Mouse (Mus musculus): ENCODE data around the gene Pdss2.
A peak's percentile ranks its signal among the peaks of the same experiment; 100 is the strongest.

The Pdss2 gene

DNA sequence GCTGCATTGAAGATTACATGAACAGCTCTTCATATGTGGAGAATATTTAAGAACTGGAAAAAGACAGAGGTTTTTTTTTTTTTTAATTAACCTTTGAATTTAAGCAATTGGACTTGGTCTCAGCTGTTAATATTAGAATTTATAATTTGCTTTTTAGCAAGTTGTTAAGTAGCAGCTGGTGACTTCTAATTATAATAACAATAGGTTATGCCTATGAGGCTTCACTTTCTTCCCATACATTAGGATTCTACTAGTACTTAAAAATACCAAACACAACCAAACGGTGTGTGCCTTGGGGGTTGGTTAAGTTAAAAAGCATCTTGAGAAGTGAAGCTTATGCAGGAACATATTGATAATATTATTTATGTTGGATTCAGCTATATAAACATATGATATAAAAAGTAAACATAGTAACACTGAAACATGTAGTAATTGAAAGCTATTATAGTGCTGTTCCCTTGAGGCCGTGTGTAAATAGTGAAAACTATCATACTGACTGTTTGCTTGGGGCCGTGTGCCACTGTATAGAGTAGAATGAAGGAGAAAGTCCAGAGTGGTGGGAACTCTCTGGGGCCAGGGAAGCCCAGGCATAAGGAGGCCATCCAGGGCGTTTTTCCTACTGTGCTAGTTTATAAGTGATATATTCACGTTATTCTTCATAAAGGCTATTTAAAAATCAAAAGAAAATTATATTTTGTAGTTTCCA, 87.0 kb downstream of the Pdss2 start:
- no peak for DNase-seq (ENCODE audit: extremely low read depth, insufficient read length, low spot score)

DNA sequence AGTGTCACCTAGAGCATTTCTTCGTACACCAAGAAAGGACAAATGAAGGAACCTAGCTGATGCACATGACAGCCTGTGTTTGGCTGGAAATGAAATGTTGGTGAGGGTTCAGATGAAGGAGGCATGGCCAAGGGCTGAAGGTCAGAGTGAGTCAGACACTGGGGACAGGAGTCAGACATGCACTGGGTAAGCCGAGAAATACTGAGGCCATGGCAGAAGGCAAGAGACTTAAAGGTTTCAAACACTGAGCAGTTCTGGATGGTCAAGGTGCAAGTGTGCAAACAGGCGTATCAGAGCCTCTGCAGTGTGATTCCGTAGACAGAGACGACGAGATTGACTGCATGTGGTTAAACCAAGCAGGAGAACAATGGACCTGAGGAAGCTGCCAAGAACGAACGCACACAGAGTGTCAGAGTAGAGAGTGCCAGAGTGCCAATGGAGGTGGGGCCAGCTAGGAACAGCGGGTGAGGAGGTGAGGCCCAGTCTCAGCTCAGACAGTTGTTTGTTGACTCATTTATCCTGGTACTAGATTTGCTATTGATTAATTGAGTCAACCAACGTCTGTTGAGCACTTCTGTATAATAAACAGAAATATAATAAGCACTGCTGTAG, 89.6 kb downstream of the Pdss2 start:
- peak; percentile 18 for DNase-seq (ENCODE audit: extremely low read depth, insufficient read length, low spot score)

DNA sequence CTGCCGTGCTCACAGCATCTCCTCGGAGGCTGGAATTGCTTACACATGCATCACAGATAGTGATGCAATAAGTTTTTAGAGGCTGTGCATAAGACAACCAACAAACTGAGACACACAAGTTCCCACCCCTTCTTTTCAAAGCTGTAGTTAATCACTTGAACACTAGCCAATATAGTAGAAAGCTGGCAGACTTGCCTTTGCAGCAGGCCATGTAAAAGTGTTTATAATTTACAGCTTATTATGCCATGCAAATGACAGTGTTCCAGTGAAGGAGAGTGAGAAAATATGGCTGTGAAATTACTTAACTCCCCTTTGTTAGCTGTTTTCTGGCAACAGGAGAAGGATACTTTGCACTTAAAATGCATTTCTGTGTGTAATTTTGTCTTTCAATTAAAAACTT, 90.9 kb downstream of the Pdss2 start:
- DNase-seq (ENCODE audit: extremely low read depth, insufficient read length, low spot score) = no peak

DNA sequence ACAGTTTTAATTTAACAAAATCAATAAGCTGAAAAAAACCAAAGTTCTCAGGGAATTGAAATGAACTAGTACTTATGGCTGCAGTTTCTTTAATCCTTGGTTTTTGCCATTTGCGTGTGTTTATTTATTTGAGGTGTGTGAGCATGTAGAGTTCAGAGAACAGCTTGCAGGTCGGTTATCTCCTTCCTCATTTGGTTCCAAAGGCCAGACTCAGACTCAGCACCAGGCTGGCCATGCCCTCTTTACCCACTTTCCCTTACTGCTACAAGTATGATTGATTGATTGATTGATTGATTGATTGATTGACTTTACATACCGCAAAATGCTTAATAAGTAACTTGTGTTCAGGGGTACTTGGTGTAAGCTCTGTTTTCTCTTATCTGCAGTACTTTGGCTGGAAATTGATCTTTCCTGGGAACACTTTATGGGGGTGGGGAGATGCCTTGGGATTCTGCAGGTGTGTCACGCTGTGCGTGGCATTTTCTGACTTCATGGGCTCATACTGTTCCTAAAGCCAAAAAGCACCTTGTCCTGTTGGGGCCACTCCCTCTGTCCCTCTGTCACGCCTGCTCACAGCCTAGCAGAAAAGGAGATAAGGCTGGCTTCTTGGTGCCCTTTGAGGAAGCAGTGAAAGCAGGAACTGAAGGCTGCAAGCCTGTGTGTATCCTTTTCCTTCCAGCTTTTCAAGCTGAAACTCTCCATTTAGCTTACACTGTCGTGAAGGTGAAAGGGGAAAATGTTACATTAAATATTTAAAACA, 91.6 kb downstream of the Pdss2 start:
- no peak for DNase-seq (ENCODE audit: extremely low read depth, insufficient read length, low spot score)

DNA sequence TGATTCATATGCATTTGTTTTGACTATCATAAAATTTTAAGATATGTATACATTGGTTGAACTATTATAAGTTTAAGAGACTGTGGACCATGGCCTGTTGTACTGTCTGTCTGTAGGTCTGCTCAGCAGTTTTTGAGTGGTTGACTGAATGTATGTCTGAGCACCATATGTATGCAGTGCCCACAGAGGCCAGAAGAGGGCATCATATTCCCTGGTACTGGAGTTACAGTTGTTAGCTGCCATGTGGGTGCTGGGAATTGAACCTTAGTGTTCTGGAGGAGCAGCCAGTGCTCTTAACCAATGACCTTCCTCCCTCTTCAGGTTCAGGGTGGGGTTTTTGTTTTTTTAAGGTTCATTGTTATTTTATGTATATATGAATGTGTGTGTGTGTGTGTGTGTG, 93.9 kb downstream of the Pdss2 start:
- DNase-seq (ENCODE audit: extremely low read depth, insufficient read length, low spot score) = no peak

DNA sequence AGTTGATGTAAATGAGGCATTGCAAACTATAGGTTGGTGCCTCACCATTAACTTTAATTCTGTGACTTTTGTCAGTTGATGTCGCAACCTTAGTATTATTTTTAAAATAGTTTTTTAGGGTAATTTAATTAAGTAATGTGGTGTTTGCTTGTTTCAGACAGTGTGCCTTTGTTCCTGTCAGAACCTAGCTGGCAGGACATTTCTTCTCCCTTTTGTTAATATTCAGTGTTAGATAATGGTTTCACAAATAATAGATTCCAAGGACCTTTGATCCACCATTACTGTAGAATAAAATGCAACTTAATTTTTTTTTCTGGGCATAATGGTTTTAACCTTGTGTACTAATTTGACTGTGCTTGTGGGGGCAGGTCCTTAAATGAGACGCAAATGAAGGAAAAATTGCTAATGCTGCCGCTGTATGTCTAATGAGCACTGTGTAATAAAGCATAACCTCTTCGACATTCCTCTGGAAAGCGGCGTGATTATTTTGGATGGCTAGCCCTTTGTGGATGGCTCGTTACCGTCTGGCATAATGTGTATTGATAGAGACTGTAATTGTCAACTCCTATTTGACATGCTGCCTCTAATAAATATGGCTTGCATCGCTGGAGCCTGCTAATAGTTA, 96.2 kb downstream of the Pdss2 start:
- no peak for DNase-seq (ENCODE audit: extremely low read depth, insufficient read length, low spot score)

DNA sequence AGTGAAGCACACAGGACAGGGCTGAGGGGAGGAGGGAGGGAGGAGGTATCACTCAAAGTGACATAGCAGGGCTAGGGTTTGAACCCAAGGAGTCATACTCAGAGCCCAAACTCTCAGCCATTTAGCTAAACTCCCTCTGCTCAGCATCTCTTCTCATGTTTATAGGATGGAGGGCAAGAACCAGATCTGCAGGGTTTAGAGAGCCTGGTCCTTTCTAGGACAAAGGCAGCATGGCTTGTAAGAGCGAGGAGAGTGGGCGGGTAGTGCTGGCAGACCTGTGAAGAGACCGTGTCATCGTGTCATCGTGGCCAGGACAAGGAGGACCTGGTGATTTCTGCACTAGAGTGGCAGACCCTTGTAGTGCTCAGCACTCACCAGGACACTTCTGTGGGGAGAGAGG, 99.7 kb downstream of the Pdss2 start:
- DNase-seq (ENCODE audit: extremely low read depth, insufficient read length, low spot score) = no peak

DNA sequence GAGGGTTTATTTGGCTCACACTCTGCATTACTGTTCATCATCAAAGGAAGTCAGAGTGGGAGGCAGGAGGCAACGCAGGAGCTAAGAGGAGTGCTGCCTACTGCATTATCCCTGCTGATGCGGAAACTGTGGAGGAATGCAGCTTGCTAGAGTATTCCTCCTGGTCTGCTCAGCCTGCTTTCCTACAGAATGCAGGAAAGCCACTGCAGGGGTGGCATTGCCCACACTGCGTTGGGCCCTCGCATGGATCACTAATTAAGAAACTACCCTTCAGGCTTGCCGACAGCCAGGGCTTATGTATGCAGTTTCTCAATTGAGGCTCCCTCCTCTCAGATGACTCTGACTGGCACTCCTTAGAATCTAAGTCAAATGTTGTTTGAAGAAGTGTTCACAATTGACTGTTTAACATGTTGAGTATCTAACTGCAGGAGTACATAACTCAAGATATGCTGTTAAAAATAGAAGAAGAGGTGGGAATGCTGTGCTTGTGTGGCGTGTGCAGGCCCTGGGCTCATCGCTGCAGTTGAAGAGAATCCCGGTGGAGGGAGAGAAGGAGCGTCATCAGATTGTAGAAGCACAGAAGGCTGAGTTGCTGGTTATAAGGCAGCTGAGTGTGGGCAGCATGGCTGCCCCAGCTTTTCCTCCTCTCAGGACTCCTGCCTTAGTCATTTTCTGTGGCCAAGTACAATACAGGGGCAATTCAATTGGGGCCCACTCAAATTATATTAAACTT, 101.3 kb downstream of the Pdss2 start:
- no peak for DNase-seq (ENCODE audit: extremely low read depth, insufficient read length, low spot score)

DNA sequence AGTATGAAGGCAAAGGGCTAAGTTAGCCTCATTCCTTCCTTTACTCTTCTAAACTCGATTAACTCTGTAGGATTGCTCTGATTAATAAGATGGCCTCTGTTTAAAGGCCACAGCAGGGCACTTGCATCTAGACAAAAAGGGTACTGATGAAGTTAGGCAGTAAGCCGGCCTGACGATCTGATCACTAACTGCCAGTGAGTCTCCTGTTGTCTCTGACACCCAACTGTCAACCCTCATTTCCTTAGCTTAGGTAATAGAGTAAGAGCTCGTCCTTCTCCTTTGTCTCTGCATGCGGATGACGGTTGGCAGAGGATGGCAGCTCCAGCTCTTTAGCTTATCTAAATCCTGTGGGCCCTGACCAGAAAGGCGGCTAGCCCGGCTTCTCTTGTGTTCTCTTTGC, 102.1 kb downstream of the Pdss2 start:
- DNase-seq (ENCODE audit: extremely low read depth, insufficient read length, low spot score) = no peak

DNA sequence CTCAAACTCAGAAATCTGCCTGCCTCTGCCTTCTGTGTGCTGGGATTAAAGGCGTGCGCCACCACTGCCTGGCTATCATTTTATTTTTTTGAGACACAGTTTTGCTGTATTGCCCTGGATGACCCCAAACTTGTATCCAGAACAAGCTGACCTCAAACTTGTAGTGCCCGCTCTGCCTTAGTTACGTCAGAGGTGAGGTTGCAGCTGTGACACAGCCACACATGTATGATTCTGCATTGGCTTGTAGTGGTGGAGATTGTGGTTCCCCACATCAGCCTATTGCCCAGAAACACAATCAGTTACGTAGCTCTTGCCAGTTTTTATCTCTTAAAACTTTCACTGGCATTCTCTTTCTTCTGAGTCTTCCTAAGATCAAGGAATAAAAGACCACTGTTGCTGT, 108.5 kb downstream of the Pdss2 start:
- DNase-seq (ENCODE audit: extremely low read depth, insufficient read length, low spot score) = no peak

DNA sequence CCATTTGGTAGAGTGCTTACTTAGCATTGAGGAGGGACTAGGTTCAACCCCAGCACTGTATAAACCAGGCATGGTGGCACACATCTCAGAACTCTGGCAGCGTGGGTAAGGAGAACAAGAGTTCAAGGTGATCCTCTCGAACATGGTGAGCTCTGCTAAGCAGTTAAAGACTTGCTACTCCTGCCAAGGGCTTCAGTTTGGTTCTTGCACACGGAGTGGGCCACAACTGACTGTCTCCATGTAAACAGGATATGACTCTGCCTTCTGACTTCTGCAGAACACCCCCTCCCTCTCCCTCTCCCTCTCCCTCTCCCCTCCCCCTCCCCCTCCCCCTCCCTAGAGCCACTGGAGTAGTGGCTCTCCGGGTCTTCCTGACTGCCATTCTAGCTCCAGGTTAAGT, 109.4 kb downstream of the Pdss2 start:
- DNase-seq (ENCODE audit: extremely low read depth, insufficient read length, low spot score) = no peak

DNA sequence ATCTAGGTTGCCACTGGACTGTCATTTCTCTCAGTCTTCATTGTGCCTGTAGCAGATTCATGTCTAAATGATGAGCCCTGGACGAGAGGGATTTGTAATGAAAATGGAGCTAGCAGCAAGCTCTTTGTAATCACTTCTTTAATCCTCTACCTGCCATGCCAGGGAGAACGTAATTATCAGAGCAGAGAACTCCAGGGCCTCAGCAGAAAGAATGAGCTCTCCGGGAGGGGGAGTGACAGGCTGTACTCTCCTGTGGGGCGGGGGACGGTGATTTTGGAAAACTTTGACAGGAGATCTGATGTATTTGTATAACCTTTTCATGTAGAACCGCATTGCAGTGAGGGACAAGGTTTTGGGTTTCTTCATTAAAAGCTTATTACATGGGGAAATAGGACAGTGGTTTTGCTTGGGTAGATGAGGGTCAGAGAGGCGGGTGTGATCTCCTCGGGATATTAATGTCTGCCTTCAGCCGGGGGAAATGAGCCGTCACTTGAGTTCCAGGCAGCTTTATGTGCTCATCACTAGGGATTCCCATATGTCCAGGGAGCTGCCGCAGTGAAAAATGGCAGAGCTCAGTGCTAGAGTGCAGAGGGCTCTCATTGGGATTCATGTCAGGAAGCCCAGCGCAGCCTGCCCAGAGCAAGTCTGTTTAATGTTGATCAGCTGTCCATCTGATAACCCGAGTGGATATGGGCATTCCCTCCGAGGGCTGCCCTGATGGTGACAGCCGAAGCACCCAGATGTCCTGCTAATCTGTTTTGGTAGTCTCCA, 110.8 kb downstream of the Pdss2 start:
- no peak for DNase-seq (ENCODE audit: extremely low read depth, insufficient read length, low spot score)

DNA sequence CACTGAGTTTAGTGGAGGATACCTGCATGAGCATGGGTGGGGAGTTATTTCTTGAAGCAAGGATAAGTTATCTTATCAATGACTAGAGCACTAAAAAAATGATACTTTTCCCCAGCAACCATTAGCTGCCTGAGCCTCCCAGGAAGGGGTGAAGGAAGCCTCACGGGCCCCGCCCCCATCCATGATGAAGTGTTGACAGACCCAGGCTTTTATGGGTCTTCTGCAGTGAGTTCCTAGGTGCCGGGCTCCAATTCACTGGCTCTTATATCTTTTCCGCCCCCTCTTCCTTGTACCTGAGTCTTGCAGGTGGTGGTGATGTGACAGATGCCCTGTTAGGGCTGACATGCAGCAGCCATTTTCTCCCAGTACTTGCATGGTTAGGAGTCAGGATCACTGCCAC, 114.6 kb downstream of the Pdss2 start:
- no peak for DNase-seq (ENCODE audit: extremely low read depth, insufficient read length, low spot score)

DNA sequence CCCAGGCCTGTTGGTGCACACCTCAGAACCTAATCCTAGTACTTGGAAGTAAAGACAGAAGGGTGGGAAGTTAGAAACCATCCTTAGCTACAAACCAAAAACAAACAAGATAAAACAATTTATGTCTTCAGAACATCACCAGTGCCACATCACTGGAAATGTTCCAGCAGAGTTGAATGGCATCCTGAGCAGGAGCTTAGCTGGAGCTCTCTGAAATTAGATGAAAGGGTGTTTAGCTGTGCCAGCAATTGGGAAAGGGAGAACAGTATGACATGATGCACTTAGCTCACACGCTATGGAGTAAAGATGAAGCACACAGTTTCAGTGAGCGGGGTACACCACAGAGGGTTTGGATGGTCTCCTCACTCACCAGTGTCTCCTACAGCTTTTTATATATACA, 115.8 kb downstream of the Pdss2 start:
- DNase-seq (ENCODE audit: extremely low read depth, insufficient read length, low spot score) = no peak

DNA sequence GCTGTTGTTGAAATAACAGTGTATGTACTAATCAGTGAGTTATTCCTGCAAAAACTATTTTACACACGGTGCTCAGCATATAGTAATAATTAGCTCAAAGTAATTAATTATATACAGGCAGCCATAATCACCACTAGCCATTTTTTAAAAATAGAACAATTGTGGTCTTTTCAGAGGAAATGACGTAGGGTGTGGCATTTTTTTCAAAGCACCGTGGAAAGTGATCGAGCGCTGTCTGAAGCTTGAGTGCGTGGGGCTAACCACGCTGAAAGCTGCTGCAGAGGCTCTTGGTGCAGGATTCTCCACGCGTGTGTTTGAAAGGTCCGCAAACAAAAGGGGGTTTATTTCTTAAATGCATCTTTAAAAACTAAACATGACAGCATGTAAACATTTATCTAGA, 118.5 kb downstream of the Pdss2 start:
- no peak for DNase-seq (ENCODE audit: extremely low read depth, insufficient read length, low spot score)

DNA sequence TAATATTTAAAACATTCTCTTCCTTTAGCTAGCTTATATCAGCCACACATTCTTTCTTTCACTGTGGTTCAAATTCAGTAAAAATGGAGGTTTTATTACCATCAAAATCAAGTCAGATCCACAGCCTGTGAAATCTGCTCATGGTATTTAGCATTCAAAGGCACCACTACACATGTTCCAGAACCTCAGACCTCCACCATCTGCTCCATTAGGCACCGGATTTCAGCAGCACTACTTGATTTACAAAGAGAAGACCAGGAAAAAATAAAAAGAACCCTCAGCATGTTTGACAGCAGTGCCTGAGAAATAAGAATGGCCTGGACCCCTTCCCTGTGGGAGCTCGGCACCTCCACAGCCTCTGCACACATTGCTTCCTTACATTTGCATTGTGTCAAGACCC, 128.4 kb downstream of the Pdss2 start:
- DNase-seq (ENCODE audit: extremely low read depth, insufficient read length, low spot score) = no peak

DNA sequence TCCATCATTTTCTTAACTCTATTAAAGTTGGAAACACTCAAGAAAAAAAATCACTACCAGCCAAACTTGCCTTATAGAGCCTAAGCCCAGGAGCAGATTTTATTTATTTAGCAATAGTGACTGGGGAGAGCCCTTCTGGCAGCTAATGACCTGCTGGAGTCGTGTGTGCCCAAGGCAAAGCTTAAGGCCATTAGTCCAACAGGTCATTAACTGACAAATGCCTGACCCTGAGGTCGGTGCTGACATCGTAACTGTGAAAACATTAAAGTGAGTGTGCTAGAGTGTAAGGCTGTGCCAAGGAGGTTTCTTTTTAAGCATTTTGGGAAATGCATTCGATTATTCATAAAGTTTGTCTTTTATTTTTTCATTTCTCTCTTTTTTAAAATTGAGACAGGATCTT, 136.6 kb downstream of the Pdss2 start:
- no peak for DNase-seq (ENCODE audit: extremely low read depth, insufficient read length, low spot score)

DNA sequence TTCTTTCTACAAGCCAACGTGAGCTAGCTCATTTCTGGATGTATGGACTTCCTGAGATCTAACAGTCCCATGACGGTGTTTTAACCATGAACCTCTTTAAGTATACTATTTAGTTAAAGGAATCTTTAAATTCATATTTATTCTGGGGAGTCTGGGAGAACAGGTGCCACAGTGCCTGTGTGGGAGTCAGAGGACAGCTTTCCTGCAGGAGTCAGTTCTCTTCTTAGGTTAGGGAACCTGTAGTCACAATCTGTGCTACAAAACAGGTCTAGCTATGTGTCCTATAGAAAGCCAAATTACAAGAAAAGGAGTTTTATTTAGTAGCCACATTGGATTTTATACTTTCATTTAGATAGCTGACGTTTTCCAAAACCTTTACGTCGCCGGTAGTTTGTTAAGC, 141.7 kb downstream of the Pdss2 start:
- DNase-seq (ENCODE audit: extremely low read depth, insufficient read length, low spot score) = no peak

DNA sequence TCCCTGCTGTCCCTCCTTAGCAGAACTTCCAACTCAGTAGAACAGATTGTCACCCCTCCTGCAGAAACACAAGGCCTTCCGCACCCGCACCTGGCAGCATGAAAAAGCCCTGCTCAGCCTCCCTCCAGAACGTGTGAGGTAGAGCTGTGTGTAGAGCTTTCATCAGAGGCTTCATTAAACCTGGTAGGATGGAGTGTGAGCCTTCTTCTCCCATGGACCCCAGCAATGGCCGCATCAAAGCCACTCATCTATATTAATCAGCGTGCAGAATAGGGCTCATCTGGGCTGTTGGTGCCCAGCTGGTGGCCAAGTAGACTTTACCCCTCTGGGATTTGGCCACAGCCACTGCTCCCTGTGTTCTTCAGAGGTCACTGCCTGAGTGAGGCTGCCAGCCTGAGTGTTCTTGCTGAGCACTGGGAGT, 142.2 kb downstream of the Pdss2 start:
- no peak for DNase-seq (ENCODE audit: extremely low read depth, insufficient read length, low spot score)

DNA sequence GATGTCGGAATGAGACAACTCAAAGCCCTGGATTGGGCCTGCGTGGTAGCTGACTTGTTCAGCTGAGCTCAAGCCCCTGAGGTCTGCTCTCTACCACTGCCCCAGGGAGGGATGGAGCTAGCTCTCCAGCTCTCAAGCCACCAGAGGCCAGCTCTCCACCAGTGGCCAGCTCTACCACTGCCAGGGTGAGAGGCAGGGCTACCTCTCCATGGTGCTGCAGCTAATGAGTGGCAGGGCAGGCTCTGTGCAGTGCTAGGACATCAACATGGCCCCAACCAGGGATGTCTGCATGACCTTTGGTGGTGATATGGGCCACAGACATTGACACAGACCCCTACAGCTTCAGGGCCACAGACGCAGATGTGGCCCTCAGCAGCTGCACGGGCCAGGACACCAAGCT, 144.6 kb downstream of the Pdss2 start:
- DNase-seq (ENCODE audit: extremely low read depth, insufficient read length, low spot score) = no peak
